ENCODE assay signal across 27 mouse cellular contexts in genomic region chr9:29025104-29025503, GRCm38 (mm10).
DNase-seq lines count a peak whose midpoint lies in the region; ATAC-seq lines count a peak whose summit lies in the region.
"Had no signal": no experiment of that assay in that cellular context is flagged by ENCODE, and none has a peak within 500 bp of the region (broad histone marks: within the 10 kb centered on the region; RNA-seq: fewer than 3 reads in every experiment).

No protein-coding gene starts in this region.

- no peak for DNase-seq in heart, embryonic 10.5 days (ENCODE audit: low spot score)
- no peak for DNase-seq in heart, postnatal 25 days (ENCODE audit: low spot score)
- DNase-seq in heart, adult 18-20 months: no peak
- DNase-seq in cerebellum, adult 8-10 months: peak; percentile 33
- peak; percentile 57 for DNase-seq in cerebellum, adult 9-11 months
- DNase-seq in right cerebral cortex, adult 18-20 months: no peak
- DNase-seq: adrenal gland, adult 2 months; adrenal gland, postnatal 36 days; B cell, adult 2 months; gastrocnemius, postnatal 25 days; kidney, adult 9 months; kidney, postnatal 10 days; layer of hippocampus, adult 9-11 months; lung, embryonic 14.5 days; spleen, adult 18-20 months; thymus, postnatal 14 days had no signal

- ATAC-seq in heart, embryonic 15.5 days (replicated peaks; ENCODE audit: insufficient number of reproducible peaks, insufficient read depth, low FRiP score, low read depth): no peak
- no peak for ATAC-seq in megakaryocyte progenitor cell, adult 5-6 weeks (replicated peaks; ENCODE audit: poor library complexity)
- ATAC-seq: activated CD4-positive, CD25-positive, alpha-beta regulatory T cell, adult 4 months; forebrain, embryonic 13.5 days; hindbrain, postnatal 0 days; intestine, embryonic 15.5 days; midbrain, embryonic 16.5 days had no signal

- H3K27me3 ChIP-seq in heart, embryonic 10.5 days (ENCODE audit: insufficient read depth, poor library complexity, severe bottlenecking): no peaks in the 10 kb centered on the region
- H3K27me3 ChIP-seq in heart, embryonic 15.5 days: no peaks in the 10 kb centered on the region
- H3K27me3 ChIP-seq: forebrain, embryonic 13.5 days; hindbrain, embryonic 12.5 days; intestine, embryonic 15.5 days; limb, embryonic 12.5 days; liver, embryonic 15.5 days had no signal

- H3K36me3 ChIP-seq in heart, embryonic 10.5 days: no peaks in the 10 kb centered on the region
- H3K36me3 ChIP-seq in heart, embryonic 15.5 days: no peaks in the 10 kb centered on the region
- H3K36me3 ChIP-seq: hindbrain, embryonic 12.5 days; intestine, embryonic 15.5 days; limb, embryonic 12.5 days; liver, embryonic 15.5 days had no signal

- H3K9me3 ChIP-seq in heart, embryonic 10.5 days: no peaks in the 10 kb centered on the region
- H3K9me3 ChIP-seq in heart, embryonic 15.5 days (replicated peaks): no peaks in the 10 kb centered on the region
- H3K9me3 ChIP-seq: forebrain, embryonic 13.5 days; hindbrain, embryonic 12.5 days; intestine, embryonic 15.5 days; limb, embryonic 12.5 days; liver, embryonic 15.5 days had no signal

- H3K9ac ChIP-seq in heart, embryonic 15.5 days: no peak overlapping the region
- H3K9ac ChIP-seq: forebrain, embryonic 13.5 days; hindbrain, embryonic 12.5 days; intestine, embryonic 15.5 days; limb, embryonic 12.5 days; liver, embryonic 15.5 days; lung, embryonic 14.5 days had no signal

- WGBS in heart, embryonic 10.5 days: 52% methylated on average over 1 of the region's 1 CpGs
- 45% methylated on average over 1 of the region's 1 CpGs for WGBS in heart, embryonic 15.5 days

- H3K4me1 ChIP-seq in heart, embryonic 10.5 days: peaks cover 23% of the 10 kb centered on the region
- H3K4me1 ChIP-seq in heart, embryonic 15.5 days (replicated peaks): peaks cover 26% of the 10 kb centered on the region
- H3K4me1 ChIP-seq: forebrain, embryonic 13.5 days; hindbrain, embryonic 12.5 days; intestine, embryonic 15.5 days; limb, embryonic 12.5 days; liver, embryonic 15.5 days had no signal

- intact Hi-C loops in heart, postnatal 25 days (cut with DNase I): no loop called here

- no peak overlapping the region for H3K4me2 ChIP-seq in heart, embryonic 15.5 days
- H3K4me2 ChIP-seq: forebrain, embryonic 13.5 days; hindbrain, embryonic 12.5 days; intestine, embryonic 15.5 days; limb, embryonic 12.5 days; liver, embryonic 15.5 days; lung, embryonic 14.5 days; midbrain, embryonic 11.5 days had no signal

- peak overlapping the region; percentile 74 for H3K27ac ChIP-seq in heart, embryonic 10.5 days
- H3K27ac ChIP-seq in heart, embryonic 15.5 days: peak overlapping the region; percentile 62
- H3K27ac ChIP-seq: forebrain, embryonic 13.5 days; hindbrain, embryonic 12.5 days; hindbrain, postnatal 0 days; intestine, embryonic 15.5 days; limb, embryonic 12.5 days; liver, embryonic 15.5 days had no signal

- H3K4me3 ChIP-seq in heart, embryonic 10.5 days: no peak overlapping the region
- H3K4me3 ChIP-seq in heart, embryonic 15.5 days: no peak overlapping the region
- H3K4me3 ChIP-seq: forebrain, embryonic 13.5 days; hindbrain, embryonic 12.5 days; intestine, embryonic 15.5 days; limb, embryonic 12.5 days; liver, embryonic 15.5 days had no signal

Comparison
In these comparisons a context has a peak if more than half of its experiments do, and no peak if none do; other contexts are left out.
1. DNase-seq: peak in cerebellum, adult 8-10 months (single experiment) and cerebellum, adult 9-11 months (single experiment); none in heart, embryonic 10.5 days (single experiment), heart, postnatal 25 days (single experiment), heart, adult 18-20 months (0 of 2) and right cerebral cortex, adult 18-20 months (single experiment).